Mouse (Mus musculus): ENCODE measurements around the gene Polg. TPM values are rescaled to one million over a fixed set of nuclear protein-coding genes. Genes with fewer than 3 reads are reported as not detected.

Gene Polg
- total RNA-seq, 2 experiments from 2014 or later: 33.8 to 34.3 TPM

GRCm38 (mm10) chr7:79465461-79466044 is 609 bp downstream of the Polg start:
- DNase-seq: no peak

- DNase-seq: no peak
These were observed 1.3 kb downstream of the Polg start for GRCm38 (mm10) chr7:79464776-79465420.

GRCm38 (mm10) chr7:79463376-79464077 is 2.6 kb downstream of the Polg start:
- DNase-seq: no peak

GRCm38 (mm10) chr7:79461721-79462120 is 4.4 kb downstream of the Polg start:
- no peak for DNase-seq

GRCm38 (mm10) chr7:79447486-79447885 is 18.7 kb downstream of the Polg start:
- DNase-seq: no peak

- no peak for DNase-seq
These were observed 19.1 kb downstream of the Polg start for GRCm38 (mm10) chr7:79447048-79447447.

- no peak for DNase-seq
These were observed 26.1 kb downstream of the Polg start for GRCm38 (mm10) chr7:79440035-79440434.

- DNase-seq: no peak
These were observed 37.9 kb downstream of the Polg start for GRCm38 (mm10) chr7:79428243-79428642.

GRCm38 (mm10) chr7:79425804-79426203 is 40.4 kb downstream of the Polg start:
- DNase-seq: no peak

GRCm38 (mm10) chr7:79422876-79423275 is 43.3 kb downstream of the Polg start:
- DNase-seq: no peak

GRCm38 (mm10) chr7:79419950-79420349 is 46.2 kb downstream of the Polg start:
- no peak for DNase-seq

- DNase-seq: no peak
These were observed 51.5 kb downstream of the Polg start for GRCm38 (mm10) chr7:79414449-79415375.

GRCm38 (mm10) chr7:79400296-79400695 is 65.9 kb downstream of the Polg start:
- no peak for DNase-seq

- no peak for DNase-seq
These were observed 67.2 kb downstream of the Polg start for GRCm38 (mm10) chr7:79398971-79399370.

GRCm38 (mm10) chr7:79398426-79398825 is 67.7 kb downstream of the Polg start:
- DNase-seq: no peak

GRCm38 (mm10) chr7:79397446-79397963 is 68.7 kb downstream of the Polg start:
- DNase-seq: no peak

Small RNA genes lying within 50 kb of the gene (microRNA-seq; reads per million reads assigned to microRNA genes)
- gene Mir9-3 (ENCODE audit: borderline replicate concordance in 2 of 2): 0.53 to 0.74 reads per million in 2 experiments

Other genes starting within 250 kb of the Polg start
- gene Abhd2, start 193.2 kb downstream of the Polg start, total RNA-seq (2021): 1 to 10 TPM; 6.1 to 7.1 TPM
- gene Rlbp1, start 79.3 kb downstream of the Polg start, total RNA-seq (2021): not detected
- under 1 TPM; 0.10 to 0.32 TPM for gene Fanci, start 74.4 kb downstream of the Polg start, total RNA-seq (2021)
- gene Rhcg, start 151.3 kb upstream of the Polg start, total RNA-seq (2021): not detected
- under 1 TPM; 0.05 to 0.13 TPM for gene Ticrr, start 193.8 kb upstream of the Polg start, total RNA-seq (2021)
- gene Kif7, start 249.4 kb upstream of the Polg start, total RNA-seq (2021): under 1 TPM; 0.59 to 0.91 TPM

Data from gastrocnemius, postnatal 25 days (tissue).